Mouse (Mus musculus) lung, adult 10 weeks (tissue): Measurements from ENCODE around the gene Bbs9. TPM values are rescaled to one million over a fixed set of nuclear protein-coding genes. Genes with fewer than 3 reads are reported as not detected.

Source experiments
- polyA plus RNA-seq: library from polyadenylated mRNA; stranded (reverse); fragments of 350-450 nt; fragmentation: Illumina TruSeq; extraction: RNeasy Lipid Tissue Mini Kit (QIAGEN cat#74804); gene quantifications from one replicate; pipeline ENCODE4 v1.2.3, GENCODE M21; 2014; ENCODE audit warnings: low read depth, low replicate concordance; ENCODE audit not compliant: insufficient read depth

The Bbs9 gene
- 8.5 TPM for polyA plus RNA-seq

GRCm38 (mm10) chr9:22475424-22475868 is at the start of gene Bbs9:
Bbs9 (plus strand) TSS chr9:22475715.

GRCm38 (mm10) chr9:22453990-22454389 is 21.5 kb upstream of the Bbs9 start, which contains the start of gene Gm17545:
Gm17545 (plus strand) TSS chr9:22454290.

GRCm38 (mm10) chr9:22469643-22470042 is 5.9 kb upstream of the Bbs9 start, which contains the start of gene Rp9:
Rp9 (minus strand) TSS chr9:22469743.

Other genes with a start within 250 kb of the Bbs9 start
- 0.14 TPM for gene Zfp599, start 215.8 kb upstream of the Bbs9 start, polyA plus RNA-seq
- 5.7 TPM for gene Zfp810, start 168.1 kb upstream of the Bbs9 start, polyA plus RNA-seq
- 3.2 TPM for gene Anln, start 86.5 kb upstream of the Bbs9 start, polyA plus RNA-seq
- gene 9530077C05Rik, start 64.2 kb upstream of the Bbs9 start, polyA plus RNA-seq: 3.1 TPM
- not detected for gene Gm17545, start 21.4 kb upstream of the Bbs9 start, polyA plus RNA-seq
- 44.6 TPM for gene Rp9, start 6.0 kb upstream of the Bbs9 start, polyA plus RNA-seq